Mouse (Mus musculus) heart, embryonic 12.5 days (tissue): ENCODE data around the gene Il18. TPM values are rescaled to one million over a fixed set of nuclear protein-coding genes. Genes with fewer than 3 reads are reported as not detected.

ENCODE experiments used
- ATAC-seq: fragments of 200-750 bp; cut with Nextera tagmentation; 2 replicates; pipeline ENCODE4 v1.8.0; 2017; ENCODE audit warnings: moderate TSS enrichment, moderate library complexity; ENCODE audit not compliant: insufficient number of reproducible peaks, low FRiP score
- H3K27ac ChIP-seq: fragments of 300-500 bp; sonication (generic); 2 replicates; pipeline ENCODE4 v1.5.1; 2016; ENCODE audit warnings: mild to moderate bottlenecking, moderate library complexity; ENCODE audit not compliant: poor library complexity, severe bottlenecking
- H3K27me3 ChIP-seq: fragments of 300-500 bp; sonication (generic); replicated peaks from 2 replicates; pipeline ENCODE4 v1.6.1; 2016; ENCODE audit warnings: mild to moderate bottlenecking, moderate library complexity
- H3K36me3 ChIP-seq: fragments of 300-500 bp; sonication (generic); 2 replicates; pipeline ENCODE4 v1.6.1; 2016; ENCODE audit warnings: mild to moderate bottlenecking, moderate library complexity
- H3K4me1 ChIP-seq: fragments of 300-500 bp; sonication (generic); replicated peaks from 2 replicates; pipeline ENCODE4 v1.6.1; 2016; ENCODE audit warnings: mild to moderate bottlenecking
- H3K4me2 ChIP-seq: fragments of 300-500 bp; sonication (generic); 2 replicates; pipeline ENCODE4 v1.6.1; 2016; ENCODE audit warnings: mild to moderate bottlenecking, moderate library complexity
- H3K4me3 ChIP-seq: fragments of 300-500 bp; sonication (generic); 2 replicates; pipeline ENCODE4 v1.5.1; 2016; ENCODE audit warnings: mild to moderate bottlenecking
- H3K9ac ChIP-seq: fragments of 300-500 bp; sonication (generic); 2 replicates; pipeline ENCODE4 v1.6.1; 2016; ENCODE audit warnings: mild to moderate bottlenecking, moderate library complexity
- H3K9me3 ChIP-seq: fragments of 300-500 bp; sonication (generic); replicated peaks from 2 replicates; pipeline ENCODE4 v1.6.1; 2016; ENCODE audit warnings: mild to moderate bottlenecking, moderate library complexity
- WGBS: fragments of 180-500 bp; shearing (Covaris S2); methylation state at CpG from one replicate; pipeline ENCODE4 v1.1.7; 2016; 5-methylcytosine and 5-hydroxymethylcytosine counted together
- polyA plus RNA-seq: library from polyadenylated mRNA; unstranded; fragments of >200 nt; fragmentation: Nextera tagmentation; extraction: Ambion mirVana; gene quantifications from 2 replicates; pipeline ENCODE4 v1.2.1, GENCODE M21; 2016

The Il18 gene
- polyA plus RNA-seq, 1 experiment from 2014 or later, result 4.0 TPM

GRCm38 (mm10) chr9:50528293-50528892, 26.2 kb upstream of the Il18 start, which contains the start of gene Pts:
Pts (minus strand) TSS chr9:50528724.
- Histone ChIP-seq H3K4me1 (peaks cover 14% of the 10 kb centered on the region), H3K4me2 (peak within 1 kb of the TSS; percentile 72), H3K9ac (peak within 1 kb of the TSS; percentile 69), H3K4me3 (peak within 1 kb of the TSS; percentile 65), H3K9me3 (no peaks in the 10 kb centered on the region), H3K36me3 (peaks cover 13% of the 10 kb centered on the region), H3K27ac (peak within 1 kb of the TSS; percentile 66; the same call in 1 of the 2 replicates), H3K27me3 (no peaks in the 10 kb centered on the region)
- WGBS, result under 1% methylated on average over 54 of the region's 54 CpGs
- peak; percentile 98 for ATAC-seq

DNA sequence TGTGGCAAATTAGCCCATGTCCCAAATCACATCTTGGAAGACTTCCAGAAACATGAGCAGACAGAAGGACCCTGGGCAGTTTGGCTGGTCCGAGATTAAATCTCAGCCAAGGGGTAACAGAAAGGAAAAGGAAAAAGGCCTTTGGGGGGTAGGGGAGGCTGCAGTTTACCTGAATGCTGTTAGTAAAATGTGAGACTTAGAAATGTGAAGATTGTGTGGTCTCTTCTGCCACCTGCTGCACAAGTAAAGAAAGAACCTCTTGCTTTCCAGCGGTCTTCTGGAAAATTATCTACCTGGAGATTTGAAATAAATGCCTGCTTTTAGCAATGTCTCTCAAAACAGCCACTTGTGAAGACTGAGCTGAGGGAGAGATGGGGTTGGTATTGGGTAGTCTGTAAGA, 23.7 kb upstream of the Il18 start:
- 25% methylated on average over 2 of the region's 2 CpGs for WGBS
- no peak overlapping the region for H3K4me3 ChIP-seq

GRCm38 (mm10) chr9:50533328-50533727, 21.3 kb upstream of the Il18 start:
- H3K36me3 ChIP-seq, result no peaks in the 10 kb centered on the region
- no peak for ATAC-seq
- no peak overlapping the region for H3K4me2 ChIP-seq
- H3K9me3 ChIP-seq, result no peaks in the 10 kb centered on the region
- H3K27ac ChIP-seq, result no peak overlapping the region
- no peaks in the 10 kb centered on the region for H3K4me1 ChIP-seq
- H3K4me3 ChIP-seq, result no peak overlapping the region
- no peak overlapping the region for H3K9ac ChIP-seq
- no peaks in the 10 kb centered on the region for H3K27me3 ChIP-seq
- WGBS, result 76% methylated on average over 11 of the region's 11 CpGs

More for the DNA sequence above, 23.7 kb upstream of the Il18 start:
- no peak for ATAC-seq
- H3K27ac ChIP-seq, result no peak overlapping the region
- H3K9ac ChIP-seq, result no peak overlapping the region
- no peaks in the 10 kb centered on the region for H3K27me3 ChIP-seq
- no peaks in the 10 kb centered on the region for H3K36me3 ChIP-seq
- peaks cover 14% of the 10 kb centered on the region for H3K4me1 ChIP-seq
- H3K9me3 ChIP-seq, result no peaks in the 10 kb centered on the region
- no peak overlapping the region for H3K4me2 ChIP-seq

GRCm38 (mm10) chr9:50533791-50534190, 20.8 kb upstream of the Il18 start:
- no peaks in the 10 kb centered on the region for H3K4me1 ChIP-seq
- no peaks in the 10 kb centered on the region for H3K36me3 ChIP-seq
- H3K4me2 ChIP-seq, result no peak overlapping the region
- H3K9me3 ChIP-seq, result no peaks in the 10 kb centered on the region
- WGBS, result 73% methylated on average over 3 of the region's 3 CpGs
- H3K4me3 ChIP-seq, result no peak overlapping the region
- no peak overlapping the region for H3K9ac ChIP-seq
- no peak for ATAC-seq
- H3K27me3 ChIP-seq, result no peaks in the 10 kb centered on the region
- no peak overlapping the region for H3K27ac ChIP-seq

GRCm38 (mm10) chr9:50535930-50536329, 18.7 kb upstream of the Il18 start:
- Histone ChIP-seq H3K4me3 (no peak overlapping the region), H3K9me3 (no peaks in the 10 kb centered on the region), H3K27me3 (no peaks in the 10 kb centered on the region), H3K4me1 (no peaks in the 10 kb centered on the region), H3K36me3 (no peaks in the 10 kb centered on the region), H3K9ac (no peak overlapping the region), H3K4me2 (no peak overlapping the region), H3K27ac (no peak overlapping the region)
- 72% methylated on average over 5 of the region's 5 CpGs for WGBS
- no peak for ATAC-seq

- no peak overlapping the region for H3K9ac ChIP-seq
- no peaks in the 10 kb centered on the region for H3K36me3 ChIP-seq
- no peak for ATAC-seq
- H3K4me3 ChIP-seq, result no peak overlapping the region
- 65% methylated on average over 7 of the region's 7 CpGs for WGBS
- H3K4me2 ChIP-seq, result no peak overlapping the region
- no peaks in the 10 kb centered on the region for H3K9me3 ChIP-seq
- H3K27ac ChIP-seq, result no peak overlapping the region
- no peaks in the 10 kb centered on the region for H3K4me1 ChIP-seq
- H3K27me3 ChIP-seq, result no peaks in the 10 kb centered on the region
These were observed 18.0 kb upstream of the Il18 start for GRCm38 (mm10) chr9:50536603-50537135.

- Histone ChIP-seq H3K4me3 (no peak overlapping the region), H3K9me3 (no peaks in the 10 kb centered on the region), H3K9ac (no peak overlapping the region), H3K36me3 (no peaks in the 10 kb centered on the region), H3K4me1 (no peaks in the 10 kb centered on the region), H3K27ac (no peak overlapping the region), H3K27me3 (no peaks in the 10 kb centered on the region), H3K4me2 (no peak overlapping the region)
- ATAC-seq, result no peak
- WGBS, result 61% methylated on average over 4 of the region's 4 CpGs
These were observed 17.3 kb upstream of the Il18 start for GRCm38 (mm10) chr9:50537295-50537694.

GRCm38 (mm10) chr9:50540170-50540569, 14.5 kb upstream of the Il18 start:
- Histone ChIP-seq H3K9me3 (no peaks in the 10 kb centered on the region), H3K27ac (no peak overlapping the region), H3K4me1 (no peaks in the 10 kb centered on the region), H3K9ac (no peak overlapping the region), H3K4me2 (no peak overlapping the region), H3K36me3 (no peaks in the 10 kb centered on the region), H3K4me3 (no peak overlapping the region), H3K27me3 (no peaks in the 10 kb centered on the region; the same call in 1 of the 2 replicates)
- WGBS, result 62% methylated on average over 7 of the region's 7 CpGs
- no peak for ATAC-seq

- Histone ChIP-seq H3K9ac (no peak overlapping the region), H3K4me2 (no peak overlapping the region), H3K4me1 (no peaks in the 10 kb centered on the region), H3K27ac (no peak overlapping the region), H3K27me3 (no peaks in the 10 kb centered on the region; the same call in 1 of the 2 replicates), H3K9me3 (no peaks in the 10 kb centered on the region), H3K36me3 (no peaks in the 10 kb centered on the region), H3K4me3 (no peak overlapping the region)
- 67% methylated on average over 9 of the region's 9 CpGs for WGBS
- ATAC-seq, result no peak
These were observed 12.2 kb upstream of the Il18 start for GRCm38 (mm10) chr9:50542401-50542800.

GRCm38 (mm10) chr9:50547859-50548478, 6.7 kb upstream of the Il18 start:
- Histone ChIP-seq H3K4me2 (0 out of 2 replicates have a peak overlapping the region, but pooled peaks have one; percentile 3), H3K4me3 (no peak overlapping the region), H3K9ac (no peak overlapping the region), H3K36me3 (no peaks in the 10 kb centered on the region), H3K27ac (no peak overlapping the region), H3K4me1 (peaks cover 5% of the 10 kb centered on the region; the same call in 1 of the 2 replicates), H3K27me3 (no peaks in the 10 kb centered on the region), H3K9me3 (no peaks in the 10 kb centered on the region)
- no peak for ATAC-seq
- WGBS, result 24% methylated on average over 5 of the region's 5 CpGs

GRCm38 (mm10) chr9:50548936-50549335, 5.7 kb upstream of the Il18 start:
- WGBS, result 82% methylated on average over 4 of the region's 4 CpGs
- Histone ChIP-seq H3K4me3 (no peak overlapping the region), H3K9ac (no peak overlapping the region), H3K27me3 (no peaks in the 10 kb centered on the region), H3K36me3 (no peaks in the 10 kb centered on the region), H3K27ac (no peak overlapping the region), H3K9me3 (no peaks in the 10 kb centered on the region), H3K4me1 (peaks cover 5% of the 10 kb centered on the region; the same call in 1 of the 2 replicates), H3K4me2 (no peak overlapping the region)
- ATAC-seq, result no peak
